Mouse (Mus musculus) c-Kit-positive CD71-positive TER-119-negative erythroid progenitor cells, embryonic 14.5 days (primary cell): Measurements from ENCODE around the gene Hoxd10.
A peak's percentile ranks its signal among the peaks of the same experiment; 100 is the strongest.

Experiments
- DNase-seq: peaks from one replicate; pipeline ENCODE4 v3.0.0-alpha.2; 2013; ENCODE audit warnings: low read depth

Hoxd10 gene

GRCm38 (mm10) chr2:74709465-74710419 lies 18.0 kb downstream of the Hoxd10 start:
- no peak for DNase-seq

GRCm38 (mm10) chr2:74710929-74711543 lies 19.3 kb downstream of the Hoxd10 start:
- DNase-seq = no peak

GRCm38 (mm10) chr2:74711721-74712621 lies 20.2 kb downstream of the Hoxd10 start, which contains the start of the genes Hoxd3 and Hoxd4:
TSS of gene Hoxd3 (plus strand) at chr2:74711927.
TSS of gene Hoxd4 (plus strand) at chr2:74711929.
- DNase-seq = no peak

GRCm38 (mm10) chr2:74713239-74714150 lies 21.8 kb downstream of the Hoxd10 start:
- DNase-seq = no peak

GRCm38 (mm10) chr2:74714156-74714789 lies 22.5 kb downstream of the Hoxd10 start:
- DNase-seq = no peak

GRCm38 (mm10) chr2:74714881-74715280 lies 23.2 kb downstream of the Hoxd10 start:
- no peak for DNase-seq

- DNase-seq = peak; percentile 63
Measured at GRCm38 (mm10) chr2:74715504-74716241, 23.9 kb downstream of the Hoxd10 start.

GRCm38 (mm10) chr2:74720384-74720783 lies 28.7 kb downstream of the Hoxd10 start:
- no peak for DNase-seq

GRCm38 (mm10) chr2:74720955-74721491 lies 29.3 kb downstream of the Hoxd10 start:
- no peak for DNase-seq

GRCm38 (mm10) chr2:74721882-74722281 lies 30.2 kb downstream of the Hoxd10 start:
- DNase-seq = no peak

GRCm38 (mm10) chr2:74722949-74723348 lies 31.2 kb downstream of the Hoxd10 start:
- no peak for DNase-seq

- no peak for DNase-seq
Measured at GRCm38 (mm10) chr2:74724244-74725015, 32.7 kb downstream of the Hoxd10 start.

- DNase-seq = no peak
Measured at GRCm38 (mm10) chr2:74725171-74725570, 33.4 kb downstream of the Hoxd10 start.

- no peak for DNase-seq
Measured at GRCm38 (mm10) chr2:74726551-74726950, 34.8 kb downstream of the Hoxd10 start, which contains the start of gene Gm28230. TSS of gene Gm28230 (plus strand) at chr2:74726728.

GRCm38 (mm10) chr2:74726973-74727639 lies 35.4 kb downstream of the Hoxd10 start:
- no peak for DNase-seq

- DNase-seq = no peak
Measured at GRCm38 (mm10) chr2:74727640-74728302, 36.0 kb downstream of the Hoxd10 start.

GRCm38 (mm10) chr2:74728303-74728680 lies 36.6 kb downstream of the Hoxd10 start:
- no peak for DNase-seq
